Mouse (Mus musculus): ENCODE measurements around the gene U90926. TPM values are rescaled to one million over a fixed set of nuclear protein-coding genes. Genes with fewer than 3 reads are reported as not detected.
"Not testable (repeated sequence)": the region's sequence is repeated elsewhere in the genome, so short reads cannot be mapped to it uniquely, and the experiment has no call there.

U90926 gene
- polyA plus RNA-seq, 1 experiment from 2014 or later, result not detected

DNA sequence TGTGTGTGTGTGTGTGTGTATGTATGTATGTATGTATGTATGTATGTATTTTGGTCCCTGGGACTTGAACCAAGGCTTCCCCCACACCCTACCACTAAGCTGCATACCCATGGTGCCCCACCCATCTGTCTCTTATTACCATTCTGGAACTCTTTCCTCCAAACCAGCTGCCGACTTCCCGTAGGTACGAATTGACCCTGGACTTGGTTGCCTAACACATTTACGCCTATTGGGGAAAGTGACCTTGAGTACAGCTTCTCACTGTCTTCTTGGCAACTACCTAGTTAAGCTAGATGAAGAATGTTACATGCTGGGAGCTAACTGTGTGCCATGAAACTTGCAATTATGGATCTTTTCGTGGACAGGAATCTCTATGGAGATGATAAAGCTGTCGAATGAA lies 9.1 kb downstream of the U90926 start:
- Histone ChIP-seq H3K4me1 (no peaks in the 10 kb centered on the region), H3K36me3 (peaks cover 42% of the 10 kb centered on the region), H3K27ac (replicated peaks) (no peak overlapping the region), H3K4me3 (no peak overlapping the region), H3K9ac (replicated peaks) (no peak overlapping the region), H3K27me3 (no peaks in the 10 kb centered on the region), H3K4me2 (replicated peaks) (no peak overlapping the region), H3K9me3 (no peaks in the 10 kb centered on the region)
- no peak for ATAC-seq (replicated peaks)
- WGBS, result 95% methylated on average over 6 of the region's 6 CpGs

DNA sequence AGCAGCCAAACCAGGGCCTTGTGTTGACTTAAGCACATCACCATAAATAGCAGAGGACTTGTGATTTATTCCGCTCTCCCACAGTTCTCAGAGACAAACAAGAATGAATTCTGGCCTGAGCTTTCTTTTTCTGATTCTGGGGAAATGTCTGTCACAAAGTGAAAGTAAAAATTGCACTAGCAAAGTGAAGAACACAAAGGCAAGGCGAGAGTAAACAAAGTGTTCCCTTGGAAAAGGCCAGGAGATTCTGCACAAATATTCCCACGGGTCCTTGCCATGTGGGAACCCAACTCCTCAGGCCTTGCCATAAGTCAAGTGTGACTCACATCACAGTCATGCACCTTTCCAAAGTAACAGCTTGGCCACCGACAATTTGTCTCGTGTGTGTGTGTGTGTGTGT lies 9.5 kb downstream of the U90926 start:
- no peak overlapping the region for H3K4me3 ChIP-seq
- ATAC-seq (replicated peaks), result no peak
- no peak overlapping the region for H3K4me2 ChIP-seq (replicated peaks)
- no peak overlapping the region for H3K9ac ChIP-seq (replicated peaks)
- H3K4me1 ChIP-seq, result no peaks in the 10 kb centered on the region
- H3K36me3 ChIP-seq, result peaks cover 46% of the 10 kb centered on the region
- no peak overlapping the region for H3K27ac ChIP-seq (replicated peaks)
- 96% methylated on average over 5 of the region's 5 CpGs for WGBS
- no peaks in the 10 kb centered on the region for H3K9me3 ChIP-seq
- H3K27me3 ChIP-seq, result no peaks in the 10 kb centered on the region

- H3K4me3 ChIP-seq, result no peak overlapping the region
- H3K9me3 ChIP-seq, result no peaks in the 10 kb centered on the region
- no peak overlapping the region for H3K9ac ChIP-seq (replicated peaks)
- 94% methylated on average over 7 of the region's 7 CpGs for WGBS
- H3K27me3 ChIP-seq, result no peaks in the 10 kb centered on the region
- no peak for ATAC-seq (replicated peaks)
- H3K4me2 ChIP-seq (replicated peaks), result no peak overlapping the region
- no peak overlapping the region for H3K27ac ChIP-seq (replicated peaks)
- H3K36me3 ChIP-seq, result peaks cover 49% of the 10 kb centered on the region
- H3K4me1 ChIP-seq, result no peaks in the 10 kb centered on the region
These were observed 10.0 kb downstream of the U90926 start for GRCm38 (mm10) chr5:92205184-92205583.

DNA sequence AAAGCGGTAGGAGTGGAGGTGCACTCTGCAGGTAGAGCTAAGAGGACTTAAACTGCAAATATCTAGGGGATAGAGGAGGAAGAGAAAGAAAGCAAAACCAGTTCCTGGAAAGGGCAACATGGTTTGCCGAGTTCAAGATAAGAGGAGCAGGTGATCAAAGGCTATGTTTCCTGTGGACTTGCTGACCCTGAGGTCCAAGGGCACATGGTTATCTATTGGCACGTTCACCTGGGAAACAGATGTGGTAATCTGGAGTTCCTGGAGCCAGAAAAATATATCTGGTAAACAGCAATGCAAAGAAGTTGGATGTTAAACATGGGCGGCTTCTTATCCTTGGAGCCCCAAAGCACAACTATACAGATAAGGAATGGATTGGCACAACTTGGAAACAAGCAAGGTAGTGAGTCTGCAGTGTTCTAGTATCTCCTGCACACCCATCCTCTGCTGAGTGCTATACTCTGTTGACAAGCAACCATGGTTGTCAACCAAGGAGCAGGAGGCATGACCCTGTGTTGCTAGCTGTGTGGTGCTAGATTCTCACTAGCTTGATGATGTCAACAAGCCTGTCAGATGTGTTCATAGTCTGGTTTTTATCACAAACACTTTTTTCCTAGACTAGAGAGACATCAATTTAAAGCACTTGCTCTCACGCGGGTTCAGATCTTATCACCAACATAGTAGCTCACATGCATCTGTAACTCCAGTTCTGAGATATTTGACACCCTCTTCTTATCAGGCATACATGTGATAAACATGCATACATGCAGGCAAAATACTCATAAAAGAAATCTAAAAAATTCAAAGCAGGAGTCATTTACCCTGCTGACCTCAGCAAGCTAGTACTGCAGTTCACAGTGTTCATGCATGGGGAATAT lies 10.8 kb downstream of the U90926 start:
- Histone ChIP-seq H3K9me3 (no peaks in the 10 kb centered on the region), H3K4me2 (replicated peaks) (no peak overlapping the region), H3K36me3 (peaks cover 57% of the 10 kb centered on the region), H3K4me3 (no peak overlapping the region), H3K4me1 (no peaks in the 10 kb centered on the region), H3K27ac (replicated peaks) (no peak overlapping the region), H3K27me3 (no peaks in the 10 kb centered on the region), H3K9ac (replicated peaks) (no peak overlapping the region)
- WGBS, result 93% methylated on average over 6 of the region's 6 CpGs
- ATAC-seq (replicated peaks), result no peak

GRCm38 (mm10) chr5:92198266-92198665 lies 16.9 kb downstream of the U90926 start:
- 85% methylated on average over 8 of the region's 8 CpGs for WGBS
- no peak for ATAC-seq (replicated peaks)
- H3K4me1 ChIP-seq, result no peaks in the 10 kb centered on the region
- no peaks in the 10 kb centered on the region for H3K27me3 ChIP-seq
- H3K4me3 ChIP-seq, result no peak overlapping the region
- no peak overlapping the region for H3K9ac ChIP-seq (replicated peaks)
- H3K9me3 ChIP-seq, result no peaks in the 10 kb centered on the region
- peaks cover 62% of the 10 kb centered on the region for H3K36me3 ChIP-seq
- H3K4me2 ChIP-seq (replicated peaks), result no peak overlapping the region
- H3K27ac ChIP-seq (replicated peaks), result no peak overlapping the region

- H3K9me3 ChIP-seq, result no peaks in the 10 kb centered on the region
- H3K36me3 ChIP-seq, result peaks cover 62% of the 10 kb centered on the region
- WGBS, result 70% methylated on average over 15 of the region's 15 CpGs
- no peak overlapping the region for H3K9ac ChIP-seq (replicated peaks)
- H3K27ac ChIP-seq (replicated peaks), result peak overlapping the region; percentile 7; the same call in 1 of the 2 replicates
- H3K4me3 ChIP-seq, result no peak overlapping the region
- no peaks in the 10 kb centered on the region for H3K27me3 ChIP-seq
- no peaks in the 10 kb centered on the region for H3K4me1 ChIP-seq
- ATAC-seq (replicated peaks), result peak; percentile 71
- no peak overlapping the region for H3K4me2 ChIP-seq (replicated peaks)
These were observed 18.1 kb downstream of the U90926 start for GRCm38 (mm10) chr5:92196895-92197811.

GRCm38 (mm10) chr5:92195716-92196115 lies 19.5 kb downstream of the U90926 start:
- not testable (repeated sequence) for H3K4me2 ChIP-seq (replicated peaks); H3K9ac ChIP-seq (replicated peaks); H3K4me3 ChIP-seq; H3K4me1 ChIP-seq; H3K27ac ChIP-seq (replicated peaks); H3K9me3 ChIP-seq; ATAC-seq (replicated peaks); H3K27me3 ChIP-seq
- WGBS, result 52% methylated on average over 2 of the region's 2 CpGs
- H3K36me3 ChIP-seq, result peaks cover 48% of the 10 kb centered on the region

DNA sequence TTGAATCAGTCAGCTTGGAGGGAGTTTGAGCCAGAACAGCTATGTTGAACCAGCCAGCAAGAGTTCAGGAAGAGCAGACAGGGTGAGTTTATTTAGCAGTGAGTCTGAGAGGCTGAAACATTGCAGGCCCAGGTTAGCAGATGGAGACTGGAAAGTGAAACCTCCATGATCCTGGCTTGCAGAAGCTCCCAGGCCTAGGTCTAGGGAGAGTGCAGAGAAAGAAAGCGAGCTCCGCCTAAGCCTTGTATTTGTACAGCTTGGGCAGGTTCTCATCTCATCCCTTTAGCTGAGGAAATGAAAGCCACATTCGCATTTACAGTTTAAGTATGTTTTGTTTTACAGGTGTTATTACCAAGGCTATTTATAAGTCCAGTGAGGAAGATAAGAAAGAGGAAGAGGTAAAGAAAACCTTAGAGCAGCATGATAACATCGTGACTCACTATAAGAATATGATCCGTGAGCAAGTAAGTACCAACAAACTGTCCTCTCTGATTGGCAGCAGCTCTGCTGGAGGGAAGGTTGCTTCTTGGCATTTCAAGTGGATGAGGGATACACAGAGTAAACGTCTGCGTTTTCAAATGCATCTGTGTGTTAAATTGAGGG lies 26.2 kb downstream of the U90926 start:
- Histone ChIP-seq H3K36me3 (peaks cover 52% of the 10 kb centered on the region), H3K4me2 (replicated peaks) (no peak overlapping the region)

DNA sequence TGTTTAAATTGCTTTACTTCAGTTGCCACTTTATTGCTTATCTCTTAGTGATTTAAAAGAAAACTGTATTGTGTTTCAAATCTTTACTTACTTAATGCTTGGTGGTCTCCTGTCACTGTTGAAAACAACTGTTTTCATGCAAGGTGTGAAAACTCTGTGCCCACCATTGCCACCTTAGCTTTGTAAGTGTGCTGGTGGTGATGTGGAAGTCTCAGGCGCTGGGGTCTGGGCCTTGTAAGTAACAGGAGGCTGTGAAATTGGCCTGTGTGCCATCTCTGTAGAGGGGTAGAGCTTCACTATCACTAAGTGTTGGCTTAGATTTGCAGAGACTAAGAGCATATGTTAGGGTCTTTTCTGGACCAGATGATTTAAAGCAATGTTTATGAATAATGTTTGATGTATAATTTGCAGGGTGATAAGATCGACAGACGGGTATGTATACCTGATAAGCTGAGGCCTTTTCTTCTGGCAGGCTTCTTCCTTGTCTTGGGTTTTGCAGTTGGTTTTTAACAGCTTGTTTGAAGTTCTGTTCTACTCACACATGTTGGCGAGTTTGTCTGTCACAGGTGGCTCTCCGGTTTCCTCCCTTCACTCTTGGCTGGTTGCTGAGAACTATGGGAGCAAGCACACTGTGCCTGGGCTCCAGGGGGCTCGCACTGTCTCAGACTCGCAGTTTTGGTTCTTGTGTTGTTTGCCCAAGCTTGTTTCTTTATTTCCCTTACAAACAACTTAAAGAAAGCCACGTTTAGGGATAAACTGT lies 32.0 kb downstream of the U90926 start:
- H3K9ac ChIP-seq (replicated peaks), result no peak overlapping the region
- WGBS, result 82% methylated on average over 8 of the region's 8 CpGs
- no peaks in the 10 kb centered on the region for H3K4me1 ChIP-seq
- ATAC-seq (replicated peaks), result no peak
- no peak overlapping the region for H3K4me3 ChIP-seq
- peaks cover 42% of the 10 kb centered on the region for H3K36me3 ChIP-seq
- H3K27ac ChIP-seq (replicated peaks), result no peak overlapping the region
- no peaks in the 10 kb centered on the region for H3K9me3 ChIP-seq
- no peaks in the 10 kb centered on the region for H3K27me3 ChIP-seq
- no peak overlapping the region for H3K4me2 ChIP-seq (replicated peaks)

More for the DNA sequence above, 26.2 kb downstream of the U90926 start:
- WGBS, result 94% methylated on average over 7 of the region's 7 CpGs
- Histone ChIP-seq H3K27ac (replicated peaks) (no peak overlapping the region), H3K4me1 (no peaks in the 10 kb centered on the region), H3K4me3 (no peak overlapping the region), H3K9me3 (no peaks in the 10 kb centered on the region), H3K9ac (replicated peaks) (no peak overlapping the region), H3K27me3 (no peaks in the 10 kb centered on the region)
- ATAC-seq (replicated peaks), result no peak

DNA sequence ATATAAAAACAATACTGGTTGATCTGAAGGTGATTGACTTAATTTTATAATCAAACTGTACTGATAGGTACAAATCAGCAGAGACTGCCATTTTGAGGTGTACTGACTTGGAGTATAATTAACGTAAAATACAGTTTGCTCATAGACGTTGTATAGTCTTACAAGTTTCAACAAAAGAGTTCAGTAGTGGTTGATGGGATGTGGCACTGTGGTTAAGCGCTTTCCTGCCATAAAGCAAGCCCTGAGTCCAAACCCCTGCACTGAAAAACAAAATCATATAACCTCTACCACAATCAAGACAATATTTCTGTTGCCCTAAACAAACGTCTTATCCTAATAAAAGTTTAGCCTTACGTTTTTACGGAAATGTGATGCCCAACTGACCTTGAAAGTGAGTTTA lies 49.2 kb downstream of the U90926 start:
- H3K4me3 ChIP-seq, result no peak overlapping the region
- no peak overlapping the region for H3K9ac ChIP-seq (replicated peaks)
- no peaks in the 10 kb centered on the region for H3K4me1 ChIP-seq
- no peaks in the 10 kb centered on the region for H3K27me3 ChIP-seq
- no peak overlapping the region for H3K4me2 ChIP-seq (replicated peaks)
- no peak overlapping the region for H3K27ac ChIP-seq (replicated peaks)
- H3K9me3 ChIP-seq, result no peaks in the 10 kb centered on the region
- peaks cover 24% of the 10 kb centered on the region for H3K36me3 ChIP-seq
- no peak for ATAC-seq (replicated peaks)
- 90% methylated on average over 6 of the region's 6 CpGs for WGBS

Data from forebrain, embryonic 15.5 days (tissue).